Mouse (Mus musculus) erythroblast, embryonic 14.5 days (primary cell): ENCODE measurements around the gene Sfxn5.

Source experiments
- GATA1 ChIP-seq: IDR thresholded peaks from 2 replicates; pipeline ENCODE4 v1.6.1; 2012; ENCODE audit warnings: low read length, inconsistent platforms, mixed read lengths
- TAL1 ChIP-seq: IDR thresholded peaks from 3 replicates; pipeline ENCODE4 v1.6.1; 2012; ENCODE audit warnings: low read length, inconsistent platforms, mixed read lengths

DNA sequence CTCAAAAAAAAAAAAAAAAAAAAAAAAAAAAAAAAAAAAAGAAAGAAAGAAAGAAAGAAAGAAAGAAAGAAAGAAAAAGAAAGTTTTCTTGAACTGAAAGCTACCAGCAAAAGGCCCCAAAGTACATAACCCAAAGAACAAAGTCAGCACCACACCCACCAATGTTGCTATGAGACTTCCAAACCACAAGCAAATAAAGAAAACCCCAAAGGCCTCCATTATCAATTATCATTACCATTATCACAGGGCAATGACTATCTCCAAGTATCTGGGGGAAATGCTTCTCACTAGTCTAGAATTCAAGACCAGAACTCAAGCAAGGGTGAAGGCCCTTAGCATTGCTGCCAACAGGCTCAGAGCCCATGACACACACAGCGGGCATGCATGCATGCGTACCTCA, 22.5 kb upstream of the Sfxn5 start:
- TF ChIP-seq GATA1 (no peak), TAL1 (no peak)
